Mouse (Mus musculus) liver, embryonic 14.5 days (tissue): ENCODE results near the gene Spag9. TPM values are rescaled to one million over a fixed set of nuclear protein-coding genes. Genes with fewer than 3 reads are reported as not detected.
A peak's percentile ranks its signal among the peaks of the same experiment; 100 is the strongest.

Experiments used
- ATAC-seq: fragments of 200-750 bp; cut with Nextera tagmentation; 2 replicates; pipeline ENCODE4 v1.8.0; 2017; ENCODE audit warnings: moderate number of reproducible peaks, mild to moderate bottlenecking, moderate library complexity; ENCODE audit not compliant: insufficient read depth
- DNase-seq, 3 experiments: peaks; one replicate each; pipeline ENCODE4 v3.0.0-alpha.2; 2012 to 2013; ENCODE audit warnings: low read depth in 3 of 3, low spot score in 3 of 3
- H3K27ac ChIP-seq: fragments of 300-500 bp; sonication (generic); 2 replicates; pipeline ENCODE4 v1.5.1; 2014; ENCODE audit warnings: moderate library complexity, mild to moderate bottlenecking, control low read depth, inconsistent platforms
- H3K27me3 ChIP-seq: fragments of 300-500 bp; sonication (generic); 2 replicates; pipeline ENCODE4 v1.6.1; 2014; ENCODE audit warnings: mild to moderate bottlenecking, low read length, moderate library complexity; ENCODE audit not compliant: control insufficient read depth, insufficient read depth
- H3K36me3 ChIP-seq: fragments of 300-500 bp; sonication (generic); replicated peaks from 2 replicates; pipeline ENCODE4 v1.6.1; 2014; ENCODE audit warnings: low read depth; ENCODE audit not compliant: control insufficient read depth, insufficient read depth
- H3K4me1 ChIP-seq, 2 experiments: fragments of 200-500 bp in 1 of 2; fragments of 300-500 bp in 1 of 2; sonication (generic) in 1 of 2; replicated peaks; 2 replicates each; pipeline ENCODE4 v1.6.1; 2012 to 2014; ENCODE audit warnings: antibody characterized with exemption in 1 of 2, inconsistent platforms in 1 of 2, low read length in 1 of 2; ENCODE audit not compliant: control insufficient read depth in 2 of 2, insufficient read depth in 2 of 2
- H3K4me2 ChIP-seq: fragments of 300-500 bp; sonication (generic); 2 replicates; pipeline ENCODE4 v1.6.1; 2014; ENCODE audit warnings: low read depth, mild to moderate bottlenecking, control low read depth, moderate library complexity
- H3K4me3 ChIP-seq, 2 experiments: fragments of 200-500 bp in 1 of 2; fragments of 300-500 bp in 1 of 2; sonication (generic) in 1 of 2; 2 replicates each; pipeline ENCODE4 v1.5.1; 2012 to 2014; ENCODE audit warnings: low read depth in 2 of 2, low read length in 2 of 2, mild to moderate bottlenecking in 2 of 2, control low read depth in 1 of 2, inconsistent platforms in 1 of 2, moderate library complexity in 1 of 2; ENCODE audit not compliant: insufficient read depth in 1 of 2
- H3K9ac ChIP-seq: fragments of 300-500 bp; sonication (generic); replicated peaks from 2 replicates; pipeline ENCODE4 v1.6.1; 2014; ENCODE audit warnings: mild to moderate bottlenecking, control low read depth, moderate library complexity
- H3K9me3 ChIP-seq: fragments of 300-500 bp; sonication (generic); 2 replicates; pipeline ENCODE4 v1.6.1; 2016; ENCODE audit warnings: low read length, mixed read lengths; ENCODE audit not compliant: control insufficient read depth
- CTCF ChIP-seq: IDR thresholded peaks from 2 replicates; pipeline ENCODE4 v1.5.1; 2016; ENCODE audit warnings: antibody characterized with exemption, low read depth, control low read depth
- EP300 ChIP-seq: IDR thresholded peaks from 2 replicates; pipeline ENCODE4 v1.6.1; 2016; ENCODE audit warnings: antibody characterized with exemption, low read depth
- WGBS: fragments of 180-500 bp; shearing (Covaris S2); extraction: QIAGEN DNeasy Blood & Tissue Kit; methylation state at CpG from one replicate; pipeline ENCODE4 v1.1.7; 2014; ENCODE audit not compliant: insufficient replicate concordance; 5-methylcytosine and 5-hydroxymethylcytosine counted together
- polyA plus RNA-seq, 2 experiments: library from polyadenylated mRNA; depleted of rRNA in 1 of 2; stranded (reverse) in 1 of 2; unstranded in 1 of 2; fragments of >200 nt; fragmentation: Nextera tagmentation in 1 of 2; extraction: Ambion mirVana in 1 of 2; gene quantifications; 2 replicates each; pipeline versions ENCODE4 v1.2.1 to v1.2.3; 2012 to 2014

The Spag9 gene
- polyA plus RNA-seq, 2 experiments = 6.9 to 10.8 TPM

GRCm38 (mm10) chr11:94098840-94099239 lies 102.9 kb downstream of the Spag9 start:
- no peak overlapping the region for H3K4me2 ChIP-seq
- peaks cover 13% of the 10 kb centered on the region for H3K36me3 ChIP-seq
- no peak overlapping the region for H3K4me3 ChIP-seq
- no peak for TF ChIP-seq EP300
- no peak for TF ChIP-seq CTCF
- WGBS = 81% methylated on average over 5 of the region's 5 CpGs
- DNase-seq (no peak), ATAC-seq (no peak)
- H3K9ac ChIP-seq = no peak overlapping the region
- no peaks in the 10 kb centered on the region for H3K27me3 ChIP-seq
- H3K27ac ChIP-seq = no peak overlapping the region
- no peaks in the 10 kb centered on the region for H3K9me3 ChIP-seq
- H3K4me1 ChIP-seq = no peaks in the 10 kb centered on the region

GRCm38 (mm10) chr11:94113795-94114194 lies 117.9 kb downstream of the Spag9 start:
- Histone ChIP-seq H3K27me3 (no peaks in the 10 kb centered on the region), H3K27ac (peak overlapping the region; percentile 23; the same call in 1 of the 2 replicates), H3K4me1 (peaks cover 5 to 8% of the 10 kb centered on the region in 2 experiments), H3K36me3 (peaks cover 8% of the 10 kb centered on the region; the same call in 1 of the 2 replicates), H3K9me3 (no peaks in the 10 kb centered on the region; the same call in 1 of the 2 replicates), H3K9ac (no peak overlapping the region), H3K4me3 (no peak overlapping the region), H3K4me2 (peak overlapping the region; percentile 16)
- 11% methylated on average over 2 of the region's 2 CpGs for WGBS
- peak in 2 of 3 experiments; percentile 22 to 25 for DNase-seq
- peak; percentile 84 for ATAC-seq
- TF ChIP-seq CTCF (no peak), EP300 (peak; percentile 76)

GRCm38 (mm10) chr11:94115408-94115807 lies 119.5 kb downstream of the Spag9 start:
- Histone ChIP-seq H3K36me3 (peaks cover 8% of the 10 kb centered on the region; the same call in 1 of the 2 replicates), H3K4me1 (peaks cover 5% of the 10 kb centered on the region in 2 experiments), H3K27ac (no peak overlapping the region), H3K9ac (no peak overlapping the region), H3K9me3 (no peaks in the 10 kb centered on the region; the same call in 1 of the 2 replicates), H3K4me2 (no peak overlapping the region), H3K27me3 (no peaks in the 10 kb centered on the region), H3K4me3 (no peak overlapping the region)
- WGBS = 94% methylated on average over 5 of the region's 5 CpGs
- DNase-seq = no peak
- TF ChIP-seq CTCF = no peak
- no peak for TF ChIP-seq EP300
- ATAC-seq = no peak

GRCm38 (mm10) chr11:94116655-94117054 lies 120.8 kb downstream of the Spag9 start:
- Histone ChIP-seq H3K27me3 (no peaks in the 10 kb centered on the region), H3K4me1 (peaks cover 5% of the 10 kb centered on the region in 2 experiments), H3K36me3 (peaks cover 8% of the 10 kb centered on the region; the same call in 1 of the 2 replicates), H3K9ac (no peak overlapping the region), H3K27ac (no peak overlapping the region), H3K4me2 (no peak overlapping the region), H3K9me3 (no peaks in the 10 kb centered on the region; the same call in 1 of the 2 replicates), H3K4me3 (no peak overlapping the region)
- no peak for ATAC-seq
- DNase-seq = no peak
- TF ChIP-seq CTCF = no peak
- TF ChIP-seq EP300 = no peak
- WGBS = 83% methylated on average over 7 of the region's 7 CpGs

- 67% methylated on average over 6 of the region's 6 CpGs for WGBS
- Histone ChIP-seq H3K27me3 (no peaks in the 10 kb centered on the region), H3K4me3 (no peak overlapping the region), H3K36me3 (peaks cover 5% of the 10 kb centered on the region), H3K9ac (no peak overlapping the region), H3K9me3 (no peaks in the 10 kb centered on the region; the same call in 1 of the 2 replicates), H3K4me2 (no peak overlapping the region), H3K27ac (no peak overlapping the region), H3K4me1 (peaks cover 5% of the 10 kb centered on the region in 2 experiments)
- no peak for ATAC-seq
- no peak for DNase-seq
- TF ChIP-seq EP300 (no peak), CTCF (no peak)
These were observed 121.9 kb downstream of the Spag9 start for GRCm38 (mm10) chr11:94117836-94118235.
